Mouse (Mus musculus) lung, embryonic 14.5 days (tissue): ENCODE data around the gene Ltbr. TPM values are rescaled to one million over a fixed set of nuclear protein-coding genes. Genes with fewer than 3 reads are reported as not detected.

Experiments used
- ATAC-seq: fragments of 200-750 bp; cut with Nextera tagmentation; 2 replicates; pipeline ENCODE4 v1.8.0; 2017; ENCODE audit warnings: mild to moderate bottlenecking, moderate TSS enrichment, moderate library complexity; ENCODE audit not compliant: insufficient read depth
- DNase-seq: peaks from one replicate; pipeline ENCODE4 v3.0.0-alpha.2; 2015
- H3K27ac ChIP-seq: fragments of 300-500 bp; sonication (generic); 2 replicates; pipeline ENCODE4 v1.5.1; 2014; ENCODE audit warnings: low read depth, mild to moderate bottlenecking, moderate library complexity
- H3K27me3 ChIP-seq: fragments of 300-500 bp; sonication (generic); 2 replicates; pipeline ENCODE4 v1.6.1; 2014; ENCODE audit warnings: low read length, control low read depth; ENCODE audit not compliant: insufficient read depth
- H3K36me3 ChIP-seq: fragments of 300-500 bp; sonication (generic); 2 replicates; pipeline ENCODE4 v1.6.1; 2014; ENCODE audit warnings: control low read depth; ENCODE audit not compliant: insufficient read depth
- H3K4me1 ChIP-seq: fragments of 300-500 bp; sonication (generic); 2 replicates; pipeline ENCODE4 v1.6.1; 2014; ENCODE audit warnings: antibody characterized with exemption, control low read depth; ENCODE audit not compliant: insufficient read depth
- H3K4me2 ChIP-seq: fragments of 300-500 bp; sonication (generic); 2 replicates; pipeline ENCODE4 v1.6.1; 2014; ENCODE audit warnings: mild to moderate bottlenecking
- H3K4me3 ChIP-seq: fragments of 300-500 bp; sonication (generic); 2 replicates; pipeline ENCODE4 v1.5.1; 2014; ENCODE audit warnings: low read depth, low read length
- H3K9ac ChIP-seq: fragments of 300-500 bp; sonication (generic); 2 replicates; pipeline ENCODE4 v1.6.1; 2014
- H3K9me3 ChIP-seq: fragments of 300-500 bp; sonication (generic); 2 replicates; pipeline ENCODE4 v1.6.1; 2016; ENCODE audit warnings: low read depth, low read length, control low read depth
- CTCF ChIP-seq: IDR thresholded peaks from 2 replicates; pipeline ENCODE4 v1.5.1; 2016; ENCODE audit warnings: antibody characterized with exemption, low read depth
- WGBS: fragments of 180-500 bp; shearing (Covaris S2); extraction: QIAGEN DNeasy Blood & Tissue Kit; methylation state at CpG from one replicate; pipeline ENCODE4 v1.1.7; 2014; 5-methylcytosine and 5-hydroxymethylcytosine counted together
- polyA plus RNA-seq: library from polyadenylated mRNA; unstranded; fragments of >200 nt; fragmentation: Nextera tagmentation; extraction: Ambion mirVana; gene quantifications from 2 replicates; pipeline ENCODE4 v1.2.1, GENCODE M21; 2014

The Ltbr gene
- polyA plus RNA-seq, 1 experiment from 2014 or later = 81.7 TPM

DNA sequence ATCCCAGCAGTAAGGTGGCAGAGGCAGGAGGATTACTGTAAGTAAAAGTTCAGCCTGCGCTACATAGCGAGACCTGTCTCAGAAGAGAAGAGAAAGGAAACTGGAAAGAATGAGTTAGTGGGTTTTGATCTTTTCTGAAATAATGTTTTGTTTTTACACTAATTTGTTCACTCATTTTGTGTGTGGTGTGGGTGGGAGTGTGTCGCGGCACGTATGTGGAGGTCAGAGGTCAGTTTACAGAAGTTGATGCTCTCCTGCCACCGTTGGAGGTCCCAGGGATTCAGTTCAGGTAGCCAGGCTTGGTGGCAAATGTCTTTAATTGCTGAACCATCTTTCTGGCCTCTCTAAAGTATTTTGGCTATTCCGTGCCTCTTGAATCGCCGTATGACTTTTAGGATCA lies 49.5 kb downstream of the Ltbr start:
- Histone ChIP-seq H3K9me3 (no peaks in the 10 kb centered on the region), H3K9ac (no peak overlapping the region), H3K27ac (no peak overlapping the region), H3K27me3 (no peaks in the 10 kb centered on the region), H3K36me3 (no peaks in the 10 kb centered on the region), H3K4me1 (no peaks in the 10 kb centered on the region), H3K4me2 (no peak overlapping the region), H3K4me3 (no peak overlapping the region)
- WGBS = 74% methylated on average over 9 of the region's 9 CpGs
- no peak for DNase-seq
- no peak for TF ChIP-seq CTCF
- ATAC-seq = no peak

DNA sequence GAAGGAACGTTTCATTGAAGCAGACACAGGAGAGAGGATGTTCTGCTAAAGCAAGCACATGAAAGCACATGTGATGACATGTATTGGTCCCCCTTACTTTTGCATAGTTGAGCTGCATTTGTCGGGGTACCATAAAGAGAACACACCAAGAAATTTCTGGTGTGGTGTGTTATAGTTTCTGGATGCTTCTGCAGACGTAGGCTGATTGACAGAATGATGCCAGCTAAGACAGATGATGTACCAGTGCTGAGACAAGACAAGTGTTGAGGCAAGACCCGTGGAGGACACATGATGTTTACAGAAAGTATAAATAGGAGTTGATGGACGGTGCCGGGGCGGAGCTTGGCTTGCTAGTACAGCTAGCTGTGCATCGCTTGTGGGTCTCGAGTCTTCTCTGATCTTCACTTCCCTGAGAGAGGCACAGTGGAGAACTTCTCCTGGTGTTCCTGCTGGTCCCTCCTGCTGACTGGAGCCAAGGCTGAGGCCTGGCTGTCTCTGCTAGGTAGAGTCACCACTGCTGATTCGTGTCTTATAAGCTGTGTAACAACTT lies 53.6 kb downstream of the Ltbr start:
- Histone ChIP-seq H3K27ac (no peak overlapping the region), H3K36me3 (no peaks in the 10 kb centered on the region), H3K27me3 (no peaks in the 10 kb centered on the region), H3K4me3 (no peak overlapping the region), H3K9ac (no peak overlapping the region), H3K9me3 (no peaks in the 10 kb centered on the region), H3K4me2 (no peak overlapping the region), H3K4me1 (no peaks in the 10 kb centered on the region)
- TF ChIP-seq CTCF = no peak
- WGBS = 45% methylated on average over 10 of the region's 10 CpGs
- no peak for DNase-seq
- no peak for ATAC-seq

Other genes starting within 250 kb of the Ltbr start
- gene Lpar5, start 246.0 kb downstream of the Ltbr start, polyA plus RNA-seq = 0.31 and 0.49 TPM in 2 replicates
- gene Chd4, start 217.9 kb downstream of the Ltbr start, polyA plus RNA-seq = 82.5 and 92.4 TPM in 2 replicates
- 58.5 and 70.6 TPM in 2 replicates for gene Nop2, start 182.0 kb downstream of the Ltbr start, polyA plus RNA-seq
- 6.0 and 6.2 TPM in 2 replicates for gene Iffo1, start 168.6 kb downstream of the Ltbr start, polyA plus RNA-seq
- 1,954 TPM in 2 replicates for gene Gapdh, start 147.4 kb downstream of the Ltbr start, polyA plus RNA-seq
- 151 and 167 TPM in 2 replicates for gene Ncapd2, start 122.2 kb downstream of the Ltbr start, polyA plus RNA-seq
- 202 and 205 TPM in 2 replicates for gene Mrpl51, start 122.1 kb downstream of the Ltbr start, polyA plus RNA-seq
- gene Vamp1, start 98.3 kb downstream of the Ltbr start, polyA plus RNA-seq = 2.4 and 2.6 TPM in 2 replicates
- gene Tapbpl, start 82.0 kb downstream of the Ltbr start, polyA plus RNA-seq = 4.3 and 5.4 TPM in 2 replicates
- gene Cd27, start 76.9 kb downstream of the Ltbr start, polyA plus RNA-seq = 1.9 and 2.0 TPM in 2 replicates
- 0.24 and 0.32 TPM in 2 replicates for gene Tuba3a, start 27.8 kb downstream of the Ltbr start, polyA plus RNA-seq
- 1.8 and 2.2 TPM in 2 replicates for gene Scnn1a, start 6.8 kb upstream of the Ltbr start, polyA plus RNA-seq
- gene Tnfrsf1a, start 35.5 kb upstream of the Ltbr start, polyA plus RNA-seq = 82.5 and 83.3 TPM in 2 replicates
- gene Plekhg6, start 66.9 kb upstream of the Ltbr start, polyA plus RNA-seq = 0.22 and 0.51 TPM in 2 replicates
- gene Cd9, start 180.9 kb upstream of the Ltbr start, polyA plus RNA-seq = 128 TPM in 2 replicates
- 17.7 and 20.4 TPM in 2 replicates for gene Vwf, start 232.9 kb upstream of the Ltbr start, polyA plus RNA-seq